Mouse (Mus musculus) ES-E14 (cell line): Measurements from ENCODE around the gene Tle4.

Source experiments
- CHD2 ChIP-seq: IDR thresholded peaks from 2 replicates; pipeline ENCODE4 v1.6.1; 2014; ENCODE audit warnings: mild to moderate bottlenecking, low read depth, low read length, inconsistent platforms
- HCFC1 ChIP-seq: IDR thresholded peaks from 2 replicates; pipeline ENCODE4 v1.6.1; 2012; ENCODE audit warnings: low read length, inconsistent platforms, borderline replicate concordance; ENCODE audit not compliant: insufficient read depth
- MAFK ChIP-seq: IDR thresholded peaks from 2 replicates; pipeline ENCODE4 v1.6.1; 2014; ENCODE audit warnings: mild to moderate bottlenecking, low read depth, low read length, inconsistent platforms; ENCODE audit not compliant: insufficient read depth
- ZC3H11A ChIP-seq: IDR thresholded peaks from 2 replicates; pipeline ENCODE4 v1.6.1; 2012; ENCODE audit warnings: low read depth, mild to moderate bottlenecking, inconsistent platforms, low read length, borderline replicate concordance
- ZNF384 ChIP-seq: IDR thresholded peaks from 2 replicates; pipeline ENCODE4 v1.6.1; 2012; ENCODE audit warnings: low read depth, low read length, inconsistent platforms

DNA sequence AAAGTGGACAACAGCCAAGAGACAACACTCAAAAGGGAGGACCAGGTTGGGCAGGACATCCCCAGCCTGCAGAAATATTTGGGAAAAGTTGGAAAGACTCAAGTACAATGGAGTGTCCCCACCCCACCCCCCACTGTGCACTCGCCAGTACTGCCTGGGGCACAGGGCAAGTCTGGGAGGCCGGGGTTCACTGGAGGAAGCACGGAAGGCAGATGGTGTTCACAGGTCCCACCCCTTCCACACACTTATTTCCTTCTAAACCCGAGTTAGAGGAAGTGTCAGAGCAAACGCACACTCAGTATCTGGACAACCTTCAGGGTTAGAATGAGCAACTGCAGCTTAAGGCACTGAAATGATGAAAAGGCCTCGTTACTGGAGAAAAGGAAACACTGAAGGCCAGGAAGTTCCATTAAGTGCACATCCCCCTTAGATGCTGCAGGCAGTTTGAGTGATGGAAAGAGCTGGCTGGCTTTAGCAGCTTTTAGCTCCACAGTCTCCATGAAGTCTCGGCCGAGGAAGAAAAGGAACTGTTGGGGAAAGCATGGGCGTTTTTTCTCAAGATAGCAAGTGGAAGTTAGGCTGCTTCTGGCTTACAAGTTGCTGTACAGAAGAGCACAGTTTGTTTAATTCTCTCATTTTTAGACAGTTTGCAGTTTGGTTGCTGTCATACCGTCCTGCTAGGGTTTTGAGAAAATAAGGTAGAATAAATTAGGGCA, 37.5 kb upstream of the Tle4 start:
- TF ChIP-seq MAFK = no peak
- no peak for TF ChIP-seq HCFC1
- no peak for TF ChIP-seq ZC3H11A
- TF ChIP-seq CHD2 = no peak
- TF ChIP-seq ZNF384 = no peak
